Mouse (Mus musculus) spleen, postnatal 36 days (tissue): ENCODE results near the gene Pitpna.
"Not testable (repeated sequence)": the region's sequence is repeated elsewhere in the genome, so short reads cannot be mapped to it uniquely, and the experiment has no call there.

Experiments
- DNase-seq, 2 experiments: peaks; one replicate each; pipeline ENCODE4 v3.0.0; 2022; ENCODE audit warnings: low spot score in 2 of 2, mixed read lengths in 1 of 2

The Pitpna gene

DNA sequence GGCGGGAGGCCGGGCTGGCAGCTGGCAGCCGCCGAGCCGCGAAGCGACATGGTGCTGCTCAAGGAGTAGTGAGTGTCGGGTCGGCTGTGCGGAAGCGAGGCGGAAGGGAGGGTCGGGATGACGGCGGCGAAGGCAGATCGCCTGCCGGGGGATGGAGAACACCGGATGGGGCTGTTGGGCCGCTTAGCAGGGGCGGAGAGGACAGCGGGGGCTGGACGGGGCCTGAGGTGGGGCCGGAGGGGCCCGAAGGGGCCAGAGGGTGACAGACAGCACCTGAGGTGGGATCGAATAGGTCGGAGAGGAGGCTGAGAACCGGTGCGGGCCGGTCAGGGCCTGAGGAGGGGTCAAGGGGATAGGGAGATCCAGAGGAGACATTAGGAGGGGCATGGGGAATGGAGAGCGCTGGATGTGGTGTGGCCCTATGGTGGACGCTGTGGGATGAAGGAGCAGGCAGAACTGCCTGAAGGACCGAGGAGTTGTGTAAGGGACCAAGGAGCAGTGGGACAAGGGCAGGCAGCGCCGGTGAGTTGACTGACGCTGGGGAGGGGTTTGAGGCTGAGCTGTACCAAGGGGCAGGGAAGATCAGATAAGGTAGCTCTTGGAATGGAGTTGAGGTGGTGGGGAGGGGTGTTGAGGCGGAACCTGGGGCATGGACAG, 516 bp downstream of the Pitpna start:
- peak; percentile 76 to 79 for DNase-seq

DNA sequence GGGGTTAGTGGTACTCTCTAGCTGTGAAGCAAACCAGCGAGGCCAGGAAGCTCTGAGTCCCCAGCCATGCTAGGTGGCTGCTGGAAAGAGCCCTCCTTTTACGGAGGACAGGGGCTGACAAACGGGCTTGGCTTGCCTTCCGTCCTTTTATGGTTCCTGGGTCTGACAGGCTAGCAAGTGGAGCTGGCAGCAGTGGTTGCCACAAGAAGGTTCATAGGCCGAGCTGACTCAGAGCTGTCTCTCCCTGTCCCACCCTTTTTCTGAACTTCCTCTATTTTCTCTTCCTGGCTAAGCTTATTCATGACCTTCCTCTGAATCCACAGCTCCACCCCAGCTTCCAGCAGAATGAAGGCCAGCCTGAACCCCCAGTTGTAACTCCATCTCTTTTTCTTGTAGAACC, 4.7 kb downstream of the Pitpna start:
- DNase-seq = no peak

DNA sequence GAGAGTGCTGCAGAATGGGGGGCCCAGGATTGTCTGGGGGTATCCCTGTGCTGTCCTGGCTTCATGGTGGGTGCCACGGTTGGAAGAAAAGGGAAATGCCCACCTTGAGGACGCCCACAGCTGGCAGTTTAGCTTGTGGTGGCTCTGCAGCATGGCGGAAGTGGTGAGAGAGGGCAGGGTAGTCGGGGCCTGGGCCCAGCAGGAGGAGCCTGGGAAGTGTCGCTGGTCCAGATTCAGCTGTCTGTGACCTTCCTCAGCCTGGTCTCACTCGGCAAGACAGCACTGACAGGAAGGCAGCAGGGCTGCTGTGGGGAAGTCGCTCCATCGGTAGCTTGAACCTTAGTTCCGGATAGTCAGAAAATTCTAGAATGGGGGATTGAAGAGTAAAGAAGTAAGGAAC, 6.5 kb downstream of the Pitpna start:
- peak; percentile 58 to 66 for DNase-seq

DNA sequence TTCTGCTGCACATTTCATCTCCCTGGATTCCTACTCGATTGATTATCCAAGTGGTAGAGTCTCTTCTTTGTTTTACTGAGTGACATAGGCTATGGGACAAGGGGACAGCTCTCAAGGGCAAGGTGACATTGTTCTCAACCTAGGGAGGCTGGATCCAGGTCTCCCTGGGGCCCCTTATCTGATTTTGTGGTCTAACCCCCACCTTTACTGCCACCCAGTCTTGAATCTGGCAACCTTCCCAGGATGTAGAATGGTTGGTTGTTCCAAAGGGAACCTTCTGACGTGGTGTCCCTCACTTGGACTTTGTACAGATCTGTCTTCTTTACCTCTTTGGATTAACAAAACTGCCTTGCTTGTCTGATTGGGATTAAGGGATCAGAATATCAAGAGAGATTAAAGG, 7.5 kb downstream of the Pitpna start:
- no peak for DNase-seq

DNA sequence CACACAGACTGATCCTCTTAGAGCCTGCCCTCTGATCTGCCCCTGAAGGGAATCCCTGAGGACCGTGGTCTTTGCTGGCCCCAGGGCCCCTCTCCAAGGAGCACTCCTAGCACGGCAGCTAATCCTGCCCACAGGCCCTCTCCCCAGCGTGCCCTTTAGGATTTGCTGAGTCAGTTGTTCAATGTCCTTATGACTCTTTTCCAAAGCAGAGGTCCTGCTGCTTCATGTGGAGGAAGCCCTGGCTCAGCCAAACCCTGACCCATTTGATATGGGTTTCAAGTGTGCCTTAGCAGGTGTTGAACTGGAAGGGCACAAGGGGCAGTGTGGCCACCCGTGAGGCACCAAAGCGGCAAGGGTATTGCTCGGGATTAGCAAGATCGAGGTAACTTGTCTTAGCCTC, 7.9 kb downstream of the Pitpna start:
- DNase-seq = no peak

DNA sequence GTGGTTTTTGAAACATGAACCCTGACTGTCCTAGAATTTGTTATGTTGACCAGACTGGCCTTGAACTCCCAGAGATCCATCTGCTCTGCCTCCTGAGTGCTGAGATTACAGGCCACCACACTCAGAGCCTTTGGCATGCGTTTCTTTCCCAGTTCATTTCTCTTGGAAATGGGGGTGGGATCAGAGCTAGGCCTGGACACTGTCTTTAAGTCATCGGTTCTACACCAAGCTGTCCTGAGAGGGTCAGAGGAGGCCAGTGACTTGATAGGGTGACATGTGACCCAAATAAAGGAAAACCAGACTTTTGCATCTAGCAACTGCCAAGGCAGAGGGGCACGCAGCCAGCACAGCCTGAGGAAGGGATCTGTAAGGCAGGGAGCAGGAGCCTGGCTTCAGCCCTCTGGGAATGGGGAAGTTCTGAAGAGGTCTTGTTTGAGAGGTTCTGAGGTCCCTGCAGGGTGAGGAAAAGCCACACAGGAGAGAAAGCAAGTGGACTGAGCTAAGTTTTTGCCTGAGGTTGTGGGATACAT, 8.9 kb downstream of the Pitpna start:
- DNase-seq = no peak

DNA sequence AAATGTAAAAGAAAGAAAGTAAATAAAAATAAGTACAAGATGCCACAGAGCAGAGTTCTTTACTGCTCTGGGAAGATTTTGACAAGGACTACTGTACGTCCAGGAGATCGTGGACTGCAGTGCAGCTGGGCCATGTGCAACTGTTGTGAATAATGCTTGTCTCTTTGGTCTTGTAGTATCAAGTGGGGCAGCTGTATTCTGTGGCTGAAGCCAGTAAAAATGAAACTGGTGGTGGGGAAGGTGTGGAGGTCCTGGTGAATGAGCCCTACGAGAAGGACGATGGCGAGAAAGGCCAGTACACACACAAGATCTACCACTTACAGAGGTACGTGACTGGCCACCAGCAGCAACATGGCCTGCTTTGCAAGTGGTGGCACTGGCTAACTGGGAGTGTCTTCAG, 10.1 kb downstream of the Pitpna start:
- no peak for DNase-seq

DNA sequence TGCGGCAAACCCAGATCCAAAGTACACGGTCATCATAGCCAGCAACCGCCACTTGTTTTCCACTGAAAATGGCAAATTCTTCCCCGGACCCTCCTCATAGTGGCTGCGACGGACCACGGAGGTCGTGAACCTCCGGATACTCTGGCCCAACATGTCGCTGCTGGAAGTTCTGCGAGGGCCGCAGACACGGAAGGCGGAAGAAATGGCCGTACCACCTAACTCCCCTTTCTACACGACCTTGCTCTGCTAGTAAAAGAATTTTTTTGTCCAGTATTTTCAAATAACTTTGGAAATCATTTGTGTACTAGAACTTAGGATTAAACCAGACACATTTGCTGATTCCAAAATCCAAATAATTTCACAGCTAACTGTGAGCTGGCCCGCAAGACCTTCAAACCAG, 11.9 kb downstream of the Pitpna start:
- not testable (repeated sequence) for DNase-seq

DNA sequence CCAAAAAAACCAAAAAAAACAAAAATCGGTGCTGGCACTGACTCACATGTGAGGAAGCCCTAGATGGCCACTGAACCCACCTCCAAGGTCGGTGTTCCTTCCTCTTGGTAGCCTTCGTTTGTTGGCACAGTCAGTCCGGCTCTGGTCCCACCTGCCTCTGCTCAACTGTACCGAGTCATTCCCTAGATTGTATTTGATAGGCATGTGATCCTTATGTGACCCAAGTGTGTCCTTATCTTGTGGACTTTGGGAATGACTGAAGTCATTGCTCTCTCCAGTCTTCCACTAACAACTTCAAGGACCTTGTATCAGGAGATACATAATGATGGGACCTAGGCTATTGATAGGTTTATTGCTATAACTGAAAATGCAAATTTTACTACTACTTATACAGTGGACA, 16.9 kb downstream of the Pitpna start:
- DNase-seq = no peak

DNA sequence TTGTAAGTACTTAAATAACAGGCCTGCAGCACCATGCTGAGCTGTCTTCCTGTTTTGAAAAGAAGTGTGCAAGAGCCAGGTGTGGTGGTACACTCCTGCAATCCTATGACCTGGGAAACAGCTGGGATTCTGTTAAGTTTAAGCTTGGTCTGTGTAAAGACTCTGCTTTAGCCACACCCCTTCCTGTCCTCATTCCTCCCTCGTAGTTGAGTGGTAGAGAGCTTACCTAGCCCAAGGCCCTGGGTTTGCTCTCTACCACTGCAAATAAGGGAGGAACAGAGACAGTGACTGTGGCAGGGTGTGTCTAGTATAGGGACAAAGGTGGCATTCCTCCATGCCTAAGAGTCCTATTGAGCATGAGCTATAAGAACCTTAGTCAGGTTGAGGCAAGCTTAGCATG, 17.4 kb downstream of the Pitpna start:
- DNase-seq = no peak

DNA sequence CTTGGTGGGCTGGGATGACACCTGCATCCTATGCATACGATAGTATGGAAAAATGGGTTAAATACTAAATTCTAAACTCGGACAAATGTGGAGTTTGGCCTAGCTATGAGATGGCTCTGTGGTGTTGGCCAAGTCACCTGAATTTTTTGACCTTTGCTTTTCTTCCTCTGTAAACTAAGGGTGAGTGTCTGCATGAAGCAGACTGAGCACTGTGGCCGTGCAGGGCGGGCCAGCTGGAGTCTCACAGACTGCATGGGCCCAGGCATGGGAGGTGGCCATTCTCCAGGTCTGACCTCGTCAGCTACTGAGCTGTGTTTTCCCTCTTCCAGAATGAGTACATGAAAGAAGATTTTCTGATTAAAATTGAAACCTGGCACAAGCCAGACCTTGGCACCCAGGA, 20.9 kb downstream of the Pitpna start:
- no peak for DNase-seq

DNA sequence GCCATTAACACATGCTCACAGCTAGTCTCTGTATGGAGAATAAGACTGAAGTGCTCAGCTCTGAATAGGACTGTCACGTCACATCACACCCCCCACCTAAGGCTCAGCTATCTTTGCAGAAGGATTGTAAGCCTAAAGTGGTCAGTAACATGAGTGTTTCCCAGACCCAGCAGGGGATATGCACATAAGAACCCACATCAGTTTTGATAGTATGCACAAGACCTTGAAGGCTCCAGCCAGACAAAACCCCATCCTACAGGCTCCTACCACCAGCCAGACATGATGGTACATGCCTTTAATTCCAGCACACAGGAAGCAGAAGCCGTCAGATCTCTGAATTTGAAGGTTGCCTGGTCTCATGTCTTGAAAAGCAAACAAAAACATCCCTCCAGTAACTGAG, 22.1 kb downstream of the Pitpna start:
- no peak for DNase-seq

DNA sequence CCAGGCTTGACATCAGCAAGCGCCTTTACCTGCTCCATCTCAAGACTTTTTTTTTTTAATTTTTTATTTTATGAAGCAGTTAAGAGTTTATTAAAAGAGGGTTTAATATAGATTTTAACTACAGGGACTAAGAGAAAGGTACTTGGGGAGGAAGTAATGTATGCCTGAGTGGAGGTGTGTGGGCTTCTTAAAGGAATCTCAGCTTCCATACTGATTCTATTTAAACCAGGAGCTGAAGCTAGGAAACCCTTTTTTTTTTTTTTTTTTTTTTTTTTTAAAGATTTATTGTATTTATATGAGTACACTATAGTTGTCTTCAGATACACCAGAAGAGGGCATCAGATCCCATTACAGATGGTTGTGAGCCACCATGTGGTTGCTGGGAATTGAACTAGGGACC, 26.9 kb downstream of the Pitpna start:
- DNase-seq = no peak

DNA sequence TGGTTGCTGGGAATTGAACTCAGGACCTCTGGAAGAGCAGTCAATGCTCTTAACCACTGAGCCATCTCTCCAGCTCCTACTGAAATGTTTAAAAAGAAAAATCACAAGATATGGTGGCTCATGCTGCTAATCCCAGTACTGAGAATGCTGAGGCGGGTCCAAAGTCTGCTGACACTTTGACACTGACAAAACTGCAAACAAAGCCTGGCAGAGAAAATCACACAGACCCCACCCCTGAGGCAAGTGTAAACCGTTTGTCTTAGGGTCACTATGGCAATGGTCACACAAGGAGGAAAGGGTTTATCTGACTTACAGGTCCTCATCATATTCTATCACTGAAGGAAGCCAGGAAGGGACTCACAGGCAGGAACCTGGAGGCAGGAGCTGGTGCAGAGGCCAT, 27.7 kb downstream of the Pitpna start:
- no peak for DNase-seq

DNA sequence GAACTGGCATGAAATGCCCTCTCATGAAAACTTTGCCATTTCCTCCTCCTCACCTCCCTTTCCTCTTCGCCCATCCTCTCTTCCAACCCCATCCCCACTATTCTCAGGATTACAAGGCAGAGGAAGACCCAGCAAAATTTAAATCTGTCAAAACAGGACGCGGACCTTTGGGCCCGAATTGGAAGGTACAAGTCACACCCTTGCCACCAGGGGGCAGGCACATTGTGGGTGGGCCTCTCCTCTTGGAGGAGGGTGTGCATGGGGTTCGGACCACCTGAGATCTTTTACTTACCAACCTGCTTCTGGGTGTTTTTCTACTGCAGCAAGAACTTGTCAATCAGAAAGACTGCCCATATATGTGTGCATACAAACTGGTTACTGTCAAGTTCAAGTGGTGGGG, 31.2 kb downstream of the Pitpna start:
- peak in 1 of 2 experiments; percentile 22 for DNase-seq

DNA sequence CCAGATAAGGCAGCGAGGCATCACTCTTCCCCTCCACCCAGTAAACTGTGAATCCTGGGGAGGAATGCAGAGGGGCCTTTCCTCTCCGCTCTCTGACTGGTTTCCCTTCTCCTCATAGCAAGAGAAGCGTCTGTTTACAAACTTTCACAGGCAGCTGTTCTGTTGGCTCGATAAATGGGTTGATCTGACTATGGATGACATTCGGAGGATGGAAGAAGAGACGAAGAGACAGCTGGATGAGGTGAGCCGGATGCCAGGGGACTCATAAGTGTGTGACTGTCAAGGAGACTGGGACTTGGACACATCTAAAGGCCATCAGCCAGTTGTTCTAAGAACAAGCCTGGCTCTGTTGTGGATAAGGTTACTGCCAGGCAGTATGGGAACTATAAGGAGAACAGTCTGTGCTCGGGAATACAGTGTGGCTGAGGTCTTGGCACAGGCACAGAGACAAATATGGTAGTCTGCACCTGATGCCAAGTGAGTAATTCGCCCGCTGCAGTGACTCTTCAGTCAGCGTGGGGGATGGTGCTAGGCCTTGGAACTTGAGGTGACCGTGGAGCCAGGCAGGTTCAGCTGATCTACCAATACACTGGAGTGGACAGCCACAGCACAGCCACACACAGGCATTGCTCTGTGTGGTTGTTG, 32.4 kb downstream of the Pitpna start:
- no peak for DNase-seq

DNA sequence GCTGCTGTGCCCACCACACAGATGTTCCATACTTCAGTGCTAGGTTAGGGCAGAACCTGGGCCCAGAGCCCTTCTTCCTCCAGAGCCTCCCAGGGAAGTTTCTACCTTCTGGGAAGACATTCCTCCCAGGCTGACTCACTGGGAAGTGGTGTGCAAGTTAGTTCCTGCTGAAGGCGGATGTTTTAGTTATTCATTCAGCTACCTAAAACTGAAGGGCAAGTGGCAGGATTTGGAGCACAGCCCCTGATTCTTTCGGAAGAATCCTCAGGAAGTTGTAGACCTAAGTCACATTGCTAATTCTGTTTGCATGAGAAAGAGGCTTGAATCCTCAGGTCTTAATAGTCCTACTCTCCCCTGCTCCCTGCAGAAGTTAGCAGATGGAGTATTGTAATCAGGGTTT, 33.5 kb downstream of the Pitpna start:
- DNase-seq = no peak

DNA sequence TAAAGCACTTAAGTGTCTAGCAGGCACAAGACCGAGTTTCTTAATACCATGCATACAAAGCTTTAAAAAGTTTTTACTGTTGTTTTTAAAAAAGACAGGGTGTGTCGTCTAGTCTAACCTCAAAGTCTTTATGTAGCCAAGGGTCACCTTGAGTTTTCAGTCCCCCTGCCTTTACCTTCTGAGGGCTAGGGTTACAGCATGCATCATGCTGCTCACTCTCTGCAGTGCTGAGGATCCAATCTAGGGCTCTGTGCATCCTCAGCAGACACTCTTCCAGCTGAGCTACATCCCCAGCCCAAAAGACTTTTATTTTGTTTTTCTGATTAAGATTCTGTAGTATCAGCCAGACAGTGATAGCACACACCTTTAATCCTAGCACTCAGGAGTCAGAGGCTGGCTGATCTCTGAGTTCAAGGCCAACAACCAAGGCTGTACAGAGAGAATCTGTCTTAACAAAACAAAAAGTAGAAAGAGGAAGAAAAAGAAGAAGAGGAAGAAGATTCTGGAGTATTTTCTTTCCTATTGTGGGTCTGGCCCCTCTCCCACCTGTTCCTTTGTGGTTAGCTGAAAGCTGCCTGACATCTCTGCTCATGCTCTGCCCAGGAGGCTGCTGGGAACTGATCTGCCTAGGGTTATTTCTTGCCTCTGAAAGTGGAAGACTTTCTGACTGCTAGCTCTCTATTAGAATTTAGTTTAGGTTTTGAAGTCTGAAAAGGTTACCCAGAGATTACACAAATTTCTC, 34.9 kb downstream of the Pitpna start:
- DNase-seq = peak; percentile 77

DNA sequence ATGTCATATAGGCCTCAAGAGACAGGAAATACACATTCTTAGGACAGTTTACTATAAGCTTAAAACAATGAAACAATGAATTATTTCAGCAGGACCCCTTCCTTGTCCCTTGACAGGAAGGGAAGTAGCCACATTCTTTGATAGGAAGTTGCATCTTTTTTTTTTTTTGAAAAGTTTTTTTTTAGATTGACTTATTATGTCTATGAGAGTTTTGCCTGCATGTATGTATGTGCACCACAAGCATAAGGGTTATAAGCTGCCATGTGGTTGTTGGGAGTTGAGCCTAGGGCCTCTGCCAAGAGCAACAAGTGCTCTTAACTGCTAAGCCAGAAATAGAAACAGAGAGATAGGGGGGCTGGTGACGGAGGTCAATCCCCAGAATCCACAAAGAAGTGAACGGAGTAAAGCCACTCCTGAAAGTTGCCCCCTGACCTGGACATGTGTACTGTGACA, 36.2 kb downstream of the Pitpna start:
- no peak for DNase-seq

DNA sequence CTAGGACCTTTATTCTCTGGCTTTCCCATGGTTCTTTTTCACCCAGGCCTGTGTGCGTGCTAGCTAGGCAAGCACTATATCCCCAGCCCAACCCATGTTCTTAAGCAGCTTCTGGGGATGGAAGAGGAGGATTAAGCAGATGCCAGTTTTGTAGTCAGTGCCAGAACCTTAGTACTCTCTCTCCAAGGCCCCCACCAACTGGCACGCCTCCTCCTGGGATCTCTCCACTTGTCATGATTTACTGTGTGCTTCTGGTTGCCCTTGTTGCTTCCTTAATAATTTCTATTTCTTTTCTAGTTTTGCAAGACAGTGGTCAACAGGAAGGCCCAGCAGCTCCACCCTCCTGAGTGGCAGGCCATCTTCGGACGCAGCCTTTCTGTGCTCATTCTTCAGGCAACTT, 37.9 kb downstream of the Pitpna start:
- DNase-seq = no peak

DNA sequence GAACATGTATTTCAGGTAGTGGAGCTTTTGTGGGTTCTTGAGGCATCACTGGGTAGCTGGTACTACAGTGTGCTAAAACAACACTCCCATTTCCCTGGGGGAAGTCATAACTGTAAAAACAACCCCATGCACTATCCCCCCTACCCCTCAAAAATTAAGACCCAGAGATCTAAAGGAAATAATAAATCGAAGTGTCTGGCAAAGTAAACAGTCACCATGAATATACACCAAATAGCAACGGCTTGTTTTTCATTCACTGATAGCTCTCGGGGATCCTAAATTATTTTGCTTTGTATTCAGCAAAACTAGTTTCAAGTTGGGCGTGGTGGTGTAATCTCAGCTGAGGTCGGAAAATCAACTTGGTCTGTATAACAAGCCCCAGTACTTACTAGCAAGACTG, 42.2 kb downstream of the Pitpna start:
- no peak for DNase-seq

DNA sequence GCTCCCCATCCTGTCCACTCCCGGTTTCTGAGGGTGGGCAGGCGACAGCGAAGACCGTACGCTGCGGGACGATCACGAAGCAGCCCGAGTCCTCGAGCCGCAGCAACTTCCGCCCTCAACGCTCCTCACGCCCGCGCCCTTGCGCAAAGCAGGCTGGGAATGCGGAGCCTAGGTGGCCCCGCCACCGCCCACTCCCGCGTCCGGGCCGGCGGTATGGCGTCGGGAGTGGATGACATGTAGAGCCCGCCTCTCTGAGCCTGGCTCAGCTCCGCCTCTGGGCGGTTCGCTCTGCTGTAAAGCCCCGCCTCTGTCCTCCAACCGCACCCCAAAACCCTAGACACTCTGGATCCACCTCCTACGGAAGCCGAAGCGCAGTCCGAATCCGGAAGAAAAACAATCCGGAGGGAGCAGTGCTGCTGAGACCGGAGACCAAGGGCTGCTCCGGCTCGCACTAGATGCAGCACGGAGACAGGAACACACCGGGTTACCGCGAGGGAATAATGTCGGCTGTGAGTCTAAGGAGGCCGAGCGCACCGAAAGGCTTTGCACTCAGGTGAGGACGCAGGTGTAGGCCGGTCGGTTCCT, 42.8 kb downstream of the Pitpna start, which contains the start of gene Inpp5k:
Gene Inpp5k, plus strand, starts transcription at position 344 of the 585 bp plus-strand sequence.
- DNase-seq = peak; percentile 97 to 98
